Mouse (Mus musculus): Measurements from ENCODE around the gene Rab40c.
A peak's percentile ranks its signal among the peaks of the same experiment; 100 is the strongest.

Rab40c gene

DNA sequence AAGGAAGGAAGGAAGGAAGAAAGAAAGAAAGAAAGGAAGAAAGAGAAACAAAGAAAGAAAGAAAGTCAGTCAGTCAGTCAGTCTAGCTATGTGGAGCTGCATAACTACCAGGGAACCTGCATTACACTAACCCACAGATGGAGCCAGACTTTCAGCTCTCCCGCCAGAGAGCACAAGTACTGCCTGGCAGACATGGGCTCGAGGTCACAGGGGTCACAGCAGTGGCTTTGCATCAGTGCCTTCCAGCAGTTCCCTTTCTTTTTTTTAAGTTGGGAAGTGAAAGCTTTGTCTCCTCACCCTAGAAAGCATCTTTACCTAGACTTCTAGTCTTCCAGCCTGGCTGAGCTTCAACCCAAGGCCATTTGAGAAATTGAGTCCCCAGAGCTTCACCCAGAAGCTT, 24.1 kb downstream of the Rab40c start:
- no peak for DNase-seq

DNA sequence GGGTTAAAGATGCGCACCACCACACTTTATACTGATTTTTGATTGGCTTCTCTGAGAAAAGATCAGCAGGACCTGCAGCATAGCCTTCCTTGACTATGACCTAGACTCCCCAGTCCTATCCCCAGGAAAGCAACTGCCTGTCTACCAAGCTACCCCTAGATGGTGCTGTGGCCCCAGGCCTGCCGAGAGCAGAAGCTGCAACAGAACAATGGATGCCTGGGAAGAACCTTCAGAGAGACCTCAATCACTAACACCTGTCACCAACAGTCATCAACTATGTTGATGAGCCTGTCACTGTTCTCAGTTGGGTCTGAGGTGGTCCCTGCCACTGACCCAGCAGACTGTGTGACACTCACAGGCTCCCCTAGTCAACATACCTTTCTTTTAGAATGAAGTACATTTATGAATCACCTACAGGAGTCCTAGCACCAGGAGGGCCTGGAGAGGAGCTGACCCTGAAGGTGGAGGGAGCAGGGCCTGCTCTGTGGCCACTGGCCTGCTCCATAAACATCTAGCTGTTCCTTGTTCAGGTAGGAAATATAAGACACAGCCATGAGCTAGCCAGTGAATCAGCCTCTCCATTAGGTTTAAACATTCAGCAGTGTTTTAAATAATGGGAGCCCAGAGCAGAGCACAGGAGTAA, 25.4 kb downstream of the Rab40c start:
- peak; percentile 51 to 66 for DNase-seq

DNA sequence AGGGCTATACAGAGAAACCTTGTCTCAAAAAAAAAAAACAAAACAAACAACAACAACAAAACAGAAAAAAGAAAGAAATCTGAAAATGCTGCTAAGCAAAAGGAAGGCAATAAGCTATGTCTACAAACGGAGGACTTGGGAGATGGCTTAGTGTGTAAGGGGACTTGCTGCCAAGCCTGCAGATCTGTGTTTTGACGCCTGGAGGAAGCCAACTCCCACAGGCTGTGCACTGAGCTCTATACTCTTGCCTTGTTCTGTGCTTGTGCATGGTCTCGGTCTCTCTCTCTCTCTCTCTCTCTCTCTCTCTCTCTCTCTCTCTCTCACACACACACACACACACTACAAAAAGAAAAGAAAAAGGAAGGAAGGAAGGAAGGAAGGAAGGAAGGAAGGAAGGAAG, 30.7 kb downstream of the Rab40c start:
- no peak for DNase-seq

DNA sequence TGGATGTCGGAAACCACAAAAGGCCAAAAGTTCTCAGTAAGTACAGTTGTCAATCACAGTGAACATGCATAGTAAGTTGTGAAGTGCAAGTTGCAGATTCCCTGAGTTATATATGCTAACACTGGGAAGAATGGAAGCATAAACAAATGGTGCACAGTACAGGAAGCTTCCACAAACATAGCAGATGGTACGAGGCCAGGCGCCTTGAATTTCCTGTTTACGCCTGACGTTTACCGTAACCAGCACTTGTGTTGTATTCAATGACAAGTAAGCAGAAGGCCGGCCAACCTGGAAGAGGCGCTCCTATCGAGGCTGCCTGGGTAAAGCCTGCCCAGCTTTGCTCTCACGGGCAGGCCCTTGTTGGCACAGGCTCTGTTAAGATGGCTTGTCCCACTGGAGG, 32.1 kb downstream of the Rab40c start:
- no peak for DNase-seq

DNA sequence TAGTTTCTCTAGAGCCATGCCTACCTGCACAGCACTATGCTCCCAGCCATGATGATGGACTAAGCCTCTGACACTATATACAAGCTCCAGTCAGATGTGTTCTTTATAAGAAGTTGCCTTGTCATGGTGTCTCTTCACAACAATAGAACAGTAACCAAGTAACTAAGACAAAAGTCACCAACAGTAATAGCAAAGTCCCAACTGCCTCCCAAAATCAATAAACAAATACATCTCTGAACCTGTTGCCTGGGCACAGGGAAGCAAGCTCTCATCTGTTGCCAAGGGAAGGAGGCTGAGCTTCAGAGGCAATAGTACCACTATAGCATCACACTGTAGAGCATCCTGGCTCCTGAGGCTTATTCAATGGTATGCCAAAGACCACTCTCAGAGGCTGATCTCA, 32.7 kb downstream of the Rab40c start:
- no peak for DNase-seq

DNA sequence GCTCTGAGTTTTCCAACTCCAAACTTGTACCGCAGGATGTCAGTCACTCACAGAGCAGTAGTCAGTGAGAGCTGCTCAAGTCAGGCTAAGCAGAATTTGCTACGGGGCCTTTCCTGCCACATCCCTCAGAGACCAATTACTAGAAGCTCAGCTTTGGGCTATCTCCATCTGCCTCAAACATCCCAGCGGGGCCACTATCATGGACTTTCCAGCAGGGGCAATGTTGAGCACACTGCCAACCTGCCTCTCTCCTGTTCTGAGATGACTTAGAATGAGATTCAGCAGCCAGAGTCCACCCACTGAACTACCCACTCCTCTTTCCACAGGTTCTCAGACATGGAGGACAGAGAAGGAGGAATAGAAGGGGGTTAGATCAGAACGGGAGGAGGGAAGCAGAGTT, 33.9 kb downstream of the Rab40c start:
- DNase-seq: no peak

DNA sequence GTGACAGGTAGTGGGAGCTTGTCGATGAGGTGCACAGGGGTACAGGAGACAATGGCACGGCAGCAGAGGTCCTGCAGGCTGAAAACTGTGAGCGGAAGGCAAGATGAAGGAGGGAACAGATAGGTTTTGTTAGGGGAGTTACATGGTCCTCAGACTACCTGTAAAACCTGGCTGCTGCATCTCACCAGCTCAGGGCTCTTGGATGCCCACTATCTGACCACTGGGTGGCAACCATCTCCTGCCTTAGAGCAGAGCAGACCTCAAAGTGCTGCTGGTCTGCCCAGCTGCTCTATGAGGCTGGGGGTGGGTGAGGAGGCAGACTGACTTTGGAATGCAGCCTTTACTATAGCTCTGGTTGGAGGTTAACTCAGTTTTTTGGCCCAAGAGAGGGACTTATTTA, 35.7 kb downstream of the Rab40c start:
- DNase-seq: no peak

DNA sequence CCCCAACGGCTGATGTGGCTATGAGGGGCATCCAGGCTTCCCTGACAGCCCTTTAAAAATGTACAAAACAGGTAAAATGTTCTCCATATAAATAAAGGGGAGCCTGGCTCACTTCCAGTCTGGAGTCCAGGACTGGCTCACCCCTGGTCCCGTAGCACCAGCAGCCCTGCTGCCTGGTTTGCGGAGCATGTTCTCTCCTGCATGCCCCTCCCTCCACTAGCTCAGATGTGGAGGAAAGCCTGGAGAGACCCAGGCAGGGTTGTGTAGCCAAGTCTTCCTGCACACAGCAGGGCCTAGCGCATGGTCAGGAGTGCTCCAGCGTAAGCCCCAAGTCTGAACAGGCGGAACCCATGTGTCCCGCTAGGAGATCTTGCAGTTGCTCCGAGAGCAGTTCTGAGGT, 36.3 kb downstream of the Rab40c start:
- no peak for DNase-seq

DNA sequence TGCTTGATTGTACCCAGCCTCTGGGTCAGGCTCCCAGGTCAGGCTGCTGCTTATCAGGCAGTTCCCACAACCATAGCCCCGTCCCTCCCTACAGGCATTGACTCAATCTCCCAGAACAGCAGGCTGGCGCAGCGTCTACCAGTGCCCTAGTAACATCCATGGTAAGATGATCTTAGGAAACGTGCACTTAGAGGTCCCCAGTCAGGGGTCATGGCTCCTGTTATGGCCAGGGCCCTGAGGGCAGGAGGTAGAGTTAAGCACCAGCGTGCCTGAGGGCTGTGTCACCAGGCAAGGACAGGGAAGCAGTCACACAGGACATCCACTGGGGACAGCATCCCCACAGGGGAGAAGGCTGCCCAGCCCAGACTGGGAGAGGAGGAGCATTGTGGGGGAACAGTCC, 37.2 kb downstream of the Rab40c start:
- DNase-seq: no peak

DNA sequence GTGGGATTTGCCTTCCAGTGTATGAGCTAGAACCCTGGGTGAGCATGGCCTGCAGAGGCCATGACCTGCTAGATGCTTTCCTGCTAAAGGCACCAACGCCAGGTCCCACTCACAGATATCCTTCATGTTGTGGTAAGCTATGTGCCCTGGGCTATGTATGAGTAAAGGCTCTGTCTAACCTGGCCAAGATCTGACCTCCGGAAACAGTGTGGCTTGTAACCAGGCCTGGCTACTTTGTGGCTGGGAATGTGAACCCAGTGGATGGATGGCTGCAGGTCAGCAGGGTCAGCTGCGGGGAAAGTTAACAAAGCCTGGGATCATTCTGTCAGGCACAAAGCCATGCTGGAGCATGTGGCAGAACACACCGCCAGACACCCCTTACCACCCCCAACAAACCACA, 37.8 kb downstream of the Rab40c start:
- no peak for DNase-seq

DNA sequence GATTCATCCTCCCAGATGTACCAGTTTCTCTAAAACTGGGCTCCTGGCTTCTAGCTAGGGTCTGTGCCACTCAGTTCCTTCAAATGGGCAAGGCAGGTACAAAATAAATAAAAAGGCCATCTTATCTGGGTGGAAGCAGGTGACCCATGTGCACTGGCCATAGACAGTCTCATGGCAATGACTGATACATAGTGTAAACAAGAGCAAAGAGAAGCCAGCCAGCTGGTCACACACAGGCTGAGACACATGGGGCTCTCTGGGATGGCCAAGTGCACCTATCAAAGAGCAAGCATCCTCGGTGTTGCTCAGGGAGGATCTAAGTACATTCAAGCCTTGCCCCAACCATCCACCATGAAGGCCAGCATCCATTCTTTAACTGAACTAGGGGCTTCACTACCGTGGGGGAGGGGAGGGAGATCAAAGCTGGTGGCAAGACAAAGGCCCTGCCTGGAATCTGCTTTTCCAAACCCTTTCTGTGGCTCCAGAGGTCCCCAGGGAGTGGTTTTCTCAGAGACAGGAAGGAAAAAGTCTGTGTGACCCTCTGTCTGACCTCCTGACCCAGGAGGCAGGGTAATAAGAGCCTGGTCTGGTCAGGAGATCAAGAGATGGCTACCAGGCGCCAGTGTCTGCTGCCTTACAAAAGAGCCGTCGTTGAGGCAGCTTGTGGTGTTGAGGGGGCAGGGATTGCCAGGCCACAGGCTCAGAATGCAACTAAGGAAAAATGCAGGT, 38.5 kb downstream of the Rab40c start:
- DNase-seq: no peak

DNA sequence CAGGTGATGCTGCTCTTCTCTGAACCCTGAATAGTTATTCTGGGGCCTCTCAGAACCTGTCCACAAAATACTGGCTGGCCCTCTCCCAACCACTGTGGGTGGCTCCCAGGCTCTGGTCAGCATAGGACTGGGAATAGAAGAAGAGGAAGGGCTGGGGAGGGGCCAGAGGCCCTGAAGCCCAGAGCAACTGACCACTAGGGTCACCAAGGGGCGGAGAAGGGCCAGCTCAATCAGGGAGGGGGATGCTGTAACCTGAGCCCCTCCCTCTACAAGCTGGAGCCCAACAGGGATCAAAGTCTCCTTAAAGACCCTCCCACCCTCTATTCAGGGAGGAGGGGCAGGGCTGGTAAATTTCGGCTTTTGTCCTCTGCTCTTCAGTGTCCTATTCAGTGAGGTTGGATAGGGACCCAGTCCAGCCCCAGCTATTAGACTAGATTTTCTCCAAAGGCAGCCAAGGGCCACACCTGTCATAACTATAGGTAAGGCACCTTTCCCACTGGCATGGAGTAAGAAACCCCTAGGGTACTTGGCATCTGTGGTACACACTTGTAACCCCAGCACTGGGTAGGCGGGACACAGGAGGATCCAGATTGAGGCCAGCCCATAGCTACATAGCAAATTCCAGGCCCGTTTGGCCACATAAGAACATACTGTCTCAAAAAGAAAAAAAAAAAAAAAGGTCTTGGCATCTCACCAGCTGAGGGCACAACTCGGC, 39.2 kb downstream of the Rab40c start, which contains the start of gene Wfikkn1:
Gene Wfikkn1 (minus strand): TSS at position 663 of the 715 bp plus-strand sequence.
- no peak for DNase-seq

DNA sequence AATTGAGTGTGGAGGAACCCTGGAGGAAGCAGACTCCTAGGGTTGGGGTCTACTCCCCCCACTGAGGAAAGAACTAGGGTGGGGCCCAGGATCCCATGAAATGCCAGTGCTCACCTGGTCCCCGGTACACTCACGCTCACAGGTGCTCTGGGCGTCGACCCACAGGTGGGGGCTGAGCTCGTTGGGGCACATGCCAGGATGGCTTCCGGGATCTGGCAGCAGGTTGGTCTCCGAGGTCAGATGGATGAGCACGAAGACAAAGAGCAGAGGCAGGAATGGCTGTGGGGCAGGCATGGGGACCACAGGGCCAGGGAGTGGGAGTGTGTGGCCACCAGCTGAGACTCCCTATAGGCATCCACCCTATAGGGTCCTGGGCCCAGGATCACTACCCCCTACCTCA, 39.8 kb downstream of the Rab40c start:
- DNase-seq: no peak

DNA sequence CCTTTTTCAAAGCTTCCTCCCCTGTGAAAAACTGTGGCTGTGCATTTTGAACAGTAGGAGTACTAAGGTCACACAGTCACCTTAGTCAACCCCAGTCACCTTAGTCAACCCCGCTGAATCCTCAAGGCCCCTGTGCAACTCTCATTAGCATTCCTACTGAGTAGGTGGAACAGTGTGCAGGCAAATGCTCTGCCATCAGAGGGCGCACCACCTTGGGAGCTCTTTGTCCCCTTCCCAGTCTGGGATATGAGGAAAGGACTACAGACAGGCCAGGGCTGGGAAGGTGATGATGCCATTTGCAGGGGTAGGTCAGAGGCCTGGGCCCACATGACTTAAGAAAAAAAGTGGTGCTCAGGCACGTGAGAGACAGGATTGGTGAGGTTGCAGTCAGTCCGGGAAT, 40.3 kb downstream of the Rab40c start:
- peak in 1 of 2 experiments; percentile 24 for DNase-seq

DNA sequence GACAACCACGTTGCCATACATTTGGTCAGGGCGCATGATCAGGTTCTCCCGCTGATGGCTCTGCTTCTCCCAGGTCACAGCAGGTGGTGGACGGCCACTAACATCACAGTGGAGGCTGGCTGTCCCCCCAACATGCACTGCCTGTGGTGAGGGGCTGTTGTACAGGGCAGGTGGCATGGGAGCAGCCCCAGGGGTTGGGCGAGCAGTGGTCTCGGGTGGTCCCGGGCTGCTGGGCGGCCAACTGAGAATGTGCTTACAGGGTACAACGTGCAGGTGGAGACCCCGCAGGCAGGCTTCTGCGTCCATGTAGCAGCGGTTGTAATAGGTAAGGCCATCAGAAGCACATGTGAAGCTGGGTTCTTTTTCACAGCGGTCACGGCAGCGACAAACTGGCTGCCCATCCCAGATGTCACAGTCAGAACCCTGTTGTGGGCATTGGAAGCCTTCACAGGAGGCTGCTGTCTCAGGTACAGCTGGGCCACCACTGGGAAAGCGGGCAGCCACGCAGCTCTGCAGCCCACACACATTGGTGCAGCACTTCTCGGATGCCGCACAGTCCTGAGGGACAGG, 40.8 kb downstream of the Rab40c start:
- no peak for DNase-seq

DNA sequence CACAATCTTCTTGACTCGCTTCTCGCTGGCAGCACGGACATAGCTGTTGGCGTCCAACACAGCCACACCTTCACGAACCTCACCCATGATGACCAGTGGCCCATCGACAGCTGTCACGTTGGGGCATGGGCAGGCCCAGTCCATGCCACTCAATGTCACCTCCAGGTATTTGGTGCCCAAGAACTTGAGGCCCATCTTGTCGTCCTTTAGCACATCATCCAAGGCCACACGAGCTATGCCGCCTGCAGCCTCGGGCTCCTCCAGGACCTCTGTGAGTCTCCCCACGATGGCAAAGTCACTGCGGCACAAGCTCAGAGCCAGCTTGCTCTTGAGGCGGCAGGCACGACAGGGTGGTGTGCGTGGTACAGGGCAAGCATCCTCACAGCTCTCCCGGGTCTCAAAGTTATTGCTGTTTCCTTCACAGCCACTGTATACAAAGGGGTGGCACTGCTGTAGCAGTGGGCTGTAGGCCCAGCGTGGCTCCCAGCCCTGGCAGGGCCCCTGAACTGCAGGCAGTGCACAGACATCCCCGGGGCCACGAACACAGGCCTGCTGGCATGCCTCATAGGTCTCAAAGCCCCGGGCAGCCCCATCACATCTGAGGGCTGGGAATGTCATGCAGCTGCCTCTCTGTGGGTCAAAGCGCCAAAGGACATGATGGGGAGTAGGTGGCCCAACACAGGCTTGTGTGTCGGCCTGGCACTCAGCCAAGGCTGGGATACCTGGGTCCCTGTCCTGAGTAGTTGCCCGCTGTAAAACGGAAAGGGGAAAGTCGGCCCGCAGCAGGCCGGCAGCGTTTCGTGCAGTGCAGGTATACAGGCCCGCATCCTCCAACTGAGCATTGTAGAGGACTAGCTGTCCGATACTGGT, 41.6 kb downstream of the Rab40c start:
- DNase-seq: no peak

DNA sequence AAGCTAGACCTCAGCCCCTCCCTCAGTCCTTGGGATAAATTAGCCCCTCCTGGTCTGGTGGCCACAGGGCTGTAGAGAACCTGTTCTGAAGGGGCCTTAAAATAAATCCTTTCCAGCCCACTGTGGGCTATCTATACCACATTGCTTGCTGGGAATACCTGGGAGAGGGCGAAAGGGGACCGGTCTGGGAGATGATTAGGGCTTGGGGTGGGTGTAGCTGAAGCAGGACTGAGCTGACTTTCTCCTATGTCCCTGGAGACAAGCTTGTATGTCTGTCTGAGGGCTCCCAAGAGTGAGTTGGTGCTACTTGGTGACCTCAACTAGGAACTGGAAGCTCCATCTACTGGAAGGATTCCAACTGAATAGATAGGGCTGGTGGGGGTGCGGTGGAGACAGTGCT, 42.5 kb downstream of the Rab40c start:
- no peak for DNase-seq

DNA sequence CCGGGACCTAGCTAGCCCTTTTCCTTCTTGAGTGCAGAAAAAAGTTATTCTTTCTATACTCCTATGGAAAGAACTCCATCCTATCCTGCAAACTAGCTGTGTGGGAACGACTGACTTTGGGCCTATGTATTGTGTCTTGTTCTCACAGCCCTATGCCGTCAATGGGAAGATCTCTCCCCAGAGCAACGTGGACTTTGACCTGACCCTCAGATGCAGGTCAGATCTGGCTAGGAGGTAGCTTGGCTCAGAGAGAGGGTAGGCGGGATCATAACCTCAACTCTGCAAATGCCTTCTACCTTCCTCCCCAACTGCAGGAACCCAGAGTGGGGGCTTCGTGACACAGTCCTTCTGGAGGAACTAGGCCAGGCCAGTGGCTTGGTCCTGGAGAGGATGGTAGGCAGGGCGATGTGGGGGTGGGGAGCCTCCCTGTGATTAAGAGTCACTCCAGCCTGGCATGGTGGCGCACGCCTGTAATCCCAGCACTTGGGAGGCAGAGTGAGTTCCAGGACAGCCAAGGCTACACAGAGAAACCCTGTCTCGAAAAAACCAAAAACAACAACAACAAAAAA, 43.1 kb downstream of the Rab40c start:
- DNase-seq: no peak

DNA sequence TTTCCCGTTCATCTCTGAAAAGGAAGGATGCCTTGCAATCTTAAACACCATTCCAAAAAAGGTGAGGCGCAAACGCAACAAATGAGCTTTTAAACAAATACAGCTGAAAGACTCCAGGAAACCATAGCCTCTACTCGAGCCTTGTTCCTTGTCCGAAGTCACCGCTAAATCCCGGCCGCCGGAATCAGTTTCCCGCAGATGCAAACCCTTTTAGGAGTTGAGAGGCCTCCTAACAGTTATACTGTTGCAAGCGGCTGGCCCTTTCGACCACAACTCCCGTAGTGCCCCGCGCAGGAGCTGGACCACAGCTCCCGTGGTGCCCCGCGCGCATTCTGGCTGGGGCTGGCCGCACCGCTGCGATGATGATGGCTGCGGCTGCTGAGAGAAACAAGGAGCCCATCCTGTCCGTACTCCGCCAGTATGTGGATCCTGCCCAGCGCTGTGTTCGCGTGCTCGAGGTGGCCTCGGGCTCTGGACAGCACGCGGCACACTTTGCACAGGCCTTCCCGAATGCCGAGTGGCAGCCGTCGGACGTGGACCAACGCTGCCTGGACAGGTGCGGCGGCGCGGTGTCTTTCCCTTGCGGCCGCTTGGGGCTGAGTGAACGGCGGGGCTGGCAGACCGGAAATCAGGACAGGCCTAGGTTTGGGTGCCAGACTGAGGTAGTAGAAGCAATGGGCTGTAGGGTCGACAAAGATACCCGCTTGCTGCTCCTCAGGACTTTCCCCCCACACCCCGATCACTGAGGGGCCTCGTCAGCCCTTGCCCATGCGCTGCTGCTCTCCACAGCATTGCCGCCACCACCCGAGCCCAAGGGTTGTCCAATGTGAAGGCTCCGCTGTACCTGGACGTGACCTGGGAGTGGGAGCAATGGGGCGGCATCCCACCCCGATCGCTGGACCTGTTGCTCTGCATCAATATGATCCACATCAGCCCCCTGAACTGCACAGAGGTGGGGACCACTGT, 44.1 kb downstream of the Rab40c start:
- peak; percentile 79 to 86 for DNase-seq

DNA sequence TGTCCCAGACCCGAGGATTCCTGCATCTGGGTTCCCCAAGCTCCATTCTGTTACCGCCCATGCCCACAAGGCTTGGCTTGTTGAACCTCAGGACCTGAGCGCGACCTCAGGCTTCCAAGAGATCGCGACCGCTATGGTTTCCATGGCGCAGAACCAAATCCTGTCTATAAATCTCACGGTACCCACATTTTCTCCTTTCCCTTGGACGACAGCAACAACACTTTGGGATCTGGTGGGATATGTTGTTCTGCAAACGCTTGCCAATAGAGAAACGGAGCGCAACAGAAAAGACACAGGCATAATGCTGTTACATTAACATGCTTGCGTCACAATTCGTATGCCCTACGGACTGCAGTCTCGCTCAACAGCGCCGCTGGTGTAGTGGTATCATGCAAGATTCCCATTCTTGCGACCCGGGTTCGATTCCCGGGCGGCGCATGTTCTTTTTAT, 44.8 kb downstream of the Rab40c start, which contains the start of gene Mettl26:
Gene Mettl26 (plus strand): TSS at position 354 of the 450 bp plus-strand sequence.
- DNase-seq: peak; percentile 87 to 97

Measured in spleen, adult 18-20 months (tissue).